ENCODE assay signal across 14 mouse cellular contexts in the genomic region with DNA sequence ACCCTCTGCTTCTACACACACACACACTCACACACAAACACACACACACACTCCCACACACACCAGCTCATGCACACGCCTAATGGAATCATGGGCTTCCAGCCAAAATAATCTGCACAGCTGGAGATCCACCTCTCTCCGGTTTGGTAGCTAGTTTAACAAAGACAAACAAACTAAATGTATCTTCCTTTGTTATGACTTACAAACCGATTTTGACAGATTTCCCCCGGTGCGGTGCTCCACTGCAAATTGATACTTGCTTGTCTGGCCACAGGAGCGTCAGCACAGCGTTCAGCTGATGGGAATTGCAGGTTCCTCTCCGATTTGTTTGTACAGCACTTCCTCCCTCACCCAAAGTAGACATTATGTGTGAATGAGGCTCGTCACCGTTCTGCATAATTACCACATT.
DNase-seq lines count a peak whose midpoint lies in the region; ATAC-seq lines count a peak whose summit lies in the region.
"Had no signal": no experiment of that assay in that cellular context is flagged by ENCODE, and none has a peak within 500 bp of the region (broad histone marks: within the 10 kb centered on the region; RNA-seq: fewer than 3 reads in every experiment).

No protein-coding gene starts in this region.

- no peaks in the 10 kb centered on the region for H3K36me3 ChIP-seq in kidney, embryonic 15.5 days
- no peaks in the 10 kb centered on the region for H3K36me3 ChIP-seq in heart, embryonic 11.5 days (ENCODE audit: control insufficient read depth, insufficient read depth, low read length)
- H3K36me3 ChIP-seq: G1E; intestine, embryonic 15.5 days; midbrain, embryonic 15.5 days; neural tube, embryonic 12.5 days had no signal

- H3K9ac ChIP-seq in kidney, embryonic 15.5 days: no peak overlapping the region
- H3K9ac ChIP-seq in heart, embryonic 11.5 days (ENCODE audit: low read depth, low read length): no peak overlapping the region
- H3K9ac ChIP-seq: intestine, embryonic 15.5 days; midbrain, embryonic 15.5 days; neural tube, embryonic 12.5 days had no signal

- 22% methylated on average over 10 of the region's 10 CpGs for WGBS in kidney, embryonic 15.5 days
- WGBS in heart, embryonic 11.5 days (ENCODE audit: insufficient replicate concordance): 45% methylated on average over 10 of the region's 10 CpGs

- no peaks in the 10 kb centered on the region for H3K9me3 ChIP-seq in kidney, embryonic 15.5 days (replicated peaks)
- no peaks in the 10 kb centered on the region for H3K9me3 ChIP-seq in heart, embryonic 11.5 days (replicated peaks; ENCODE audit: control insufficient read depth, low read length)
- H3K9me3 ChIP-seq: intestine, embryonic 15.5 days; midbrain, embryonic 15.5 days; neural tube, embryonic 12.5 days had no signal

- H3K4me2 ChIP-seq in kidney, embryonic 15.5 days: 0 out of 2 replicates have a peak overlapping the region, but pooled peaks have one; percentile 28
- 0 out of 2 replicates have a peak overlapping the region, but pooled peaks have one; percentile 22 for H3K4me2 ChIP-seq in heart, embryonic 11.5 days
- H3K4me2 ChIP-seq: intestine, embryonic 15.5 days; midbrain, embryonic 15.5 days; neural tube, embryonic 12.5 days had no signal

- H3K4me1 ChIP-seq in kidney, embryonic 15.5 days: peaks cover 15% of the 10 kb centered on the region
- H3K4me1 ChIP-seq in heart, embryonic 11.5 days (ENCODE audit: control insufficient read depth, insufficient read depth, low read length): no peaks in the 10 kb centered on the region
- H3K4me1 ChIP-seq: intestine, embryonic 15.5 days; midbrain, embryonic 15.5 days; neural tube, embryonic 12.5 days had no signal

- DNase-seq in frontal cortex, postnatal 25 days (ENCODE audit: low spot score in 2 of 2): no peak
- no peak for DNase-seq in kidney, postnatal 4 days
- peak; percentile 14 for DNase-seq in R1 (ENCODE audit: low read depth, low spot score)
- DNase-seq in adrenal gland, postnatal 36 days: no peak
- no peak for DNase-seq in kidney, postnatal 10 days
- DNase-seq: cerebellum, adult 11-12 months; gastrocnemius, postnatal 10 days had no signal

- no peak overlapping the region for H3K27ac ChIP-seq in kidney, embryonic 15.5 days
- H3K27ac ChIP-seq in heart, embryonic 11.5 days (ENCODE audit: low read depth, low read length): no peak overlapping the region
- H3K27ac ChIP-seq: intestine, embryonic 15.5 days; midbrain, embryonic 15.5 days; neural tube, embryonic 12.5 days had no signal

- peak; percentile 69 for ATAC-seq in frontal cortex, adult (ENCODE audit: low TSS enrichment)
- ATAC-seq in kidney, embryonic 15.5 days (replicated peaks; ENCODE audit: low FRiP score): no peak
- no peak for ATAC-seq in heart, embryonic 11.5 days (replicated peaks; ENCODE audit: insufficient number of reproducible peaks, low FRiP score, low TSS enrichment)
- ATAC-seq: intestine, embryonic 15.5 days; midbrain, embryonic 15.5 days had no signal

- H3K27me3 ChIP-seq in kidney, embryonic 15.5 days: no peaks in the 10 kb centered on the region
- no peaks in the 10 kb centered on the region for H3K27me3 ChIP-seq in heart, embryonic 11.5 days (ENCODE audit: control insufficient read depth, insufficient read depth, low read length)
- H3K27me3 ChIP-seq: intestine, embryonic 15.5 days; midbrain, embryonic 15.5 days; neural tube, embryonic 12.5 days had no signal

- no peak overlapping the region for H3K4me3 ChIP-seq in kidney, embryonic 15.5 days (replicated peaks)
- H3K4me3 ChIP-seq in heart, embryonic 11.5 days (ENCODE audit: low read depth, low read length): no peak overlapping the region
- H3K4me3 ChIP-seq: intestine, embryonic 15.5 days; midbrain, embryonic 15.5 days; neural tube, embryonic 12.5 days had no signal
